Mouse (Mus musculus): Measurements from ENCODE around the gene Dpp7. TPM values are rescaled to one million over a fixed set of nuclear protein-coding genes. Genes with fewer than 3 reads are reported as not detected.

Gene Dpp7
- total RNA-seq, 2 experiments from 2014 or later: 32.2 to 33.9 TPM

- intact Hi-C loops (cut with DNase I): no loop called here
- H3K27ac ChIP-seq: peak within 1 kb of the TSS; percentile 72
- peak; percentile 5 for TF ChIP-seq CTCF (IDR thresholded peaks at IDR 0.05)
- H3K4me3 ChIP-seq: peak within 1 kb of the TSS; percentile 40
- no peak for DNase-seq (ENCODE audit: extremely low spot score in 1 of 2, low spot score in 2 of 2)
Observed at GRCm38 (mm10) chr2:25395721-25396596, 39.8 kb upstream of the Dpp7 start, which contains the start of gene Entpd2. Gene Entpd2 (plus strand): TSS chr2:25395874.

- no peak for DNase-seq (ENCODE audit: extremely low spot score in 1 of 2, low spot score in 2 of 2)
- TF ChIP-seq CTCF (IDR thresholded peaks at IDR 0.05): no peak
- Histone ChIP-seq H3K4me3 (no peak overlapping the region), H3K27ac (no peak overlapping the region; the same call in 1 of the 2 replicates)
- intact Hi-C loops (cut with DNase I): no loop called here
Observed at GRCm38 (mm10) chr2:25394281-25395221, 38.4 kb upstream of the Dpp7 start.

- H3K27ac ChIP-seq: no peak overlapping the region
Observed at GRCm38 (mm10) chr2:25391266-25391665, 35.1 kb upstream of the Dpp7 start.

GRCm38 (mm10) chr2:25384492-25384891 lies 28.3 kb upstream of the Dpp7 start:
- no peak overlapping the region for H3K4me3 ChIP-seq
- intact Hi-C loops (cut with DNase I): no loop called here
- no peak for TF ChIP-seq CTCF (IDR thresholded peaks at IDR 0.05)

More at GRCm38 (mm10) chr2:25391266-25391665, 35.1 kb upstream of the Dpp7 start:
- intact Hi-C loops (cut with DNase I): no loop called here
- DNase-seq (ENCODE audit: extremely low spot score in 1 of 2, low spot score in 2 of 2): no peak
- H3K4me3 ChIP-seq: no peak overlapping the region
- no peak for TF ChIP-seq CTCF (IDR thresholded peaks at IDR 0.05)

GRCm38 (mm10) chr2:25376589-25376988 lies 20.4 kb upstream of the Dpp7 start:
- Histone ChIP-seq H3K27ac (no peak overlapping the region), H3K4me3 (no peak overlapping the region)
- peak in 1 of 2 experiments; percentile 44 for DNase-seq (ENCODE audit: extremely low spot score in 1 of 2, low spot score in 2 of 2)
- intact Hi-C loops (cut with DNase I): loop anchor here (5.0 kb wide), 1 partner anchor 106 kb away; no protein-coding TSS in a partner anchor
- peak; percentile 82 for TF ChIP-seq CTCF (IDR thresholded peaks at IDR 0.05)

More at GRCm38 (mm10) chr2:25384492-25384891, 28.3 kb upstream of the Dpp7 start:
- no peak for DNase-seq (ENCODE audit: extremely low spot score in 1 of 2, low spot score in 2 of 2)
- no peak overlapping the region for H3K27ac ChIP-seq

- intact Hi-C loops (cut with DNase I): loop anchor here (2.0 kb wide), 1 partner anchor 29 kb away; no protein-coding TSS in a partner anchor
- DNase-seq (ENCODE audit: extremely low spot score in 1 of 2, low spot score in 2 of 2): no peak
- TF ChIP-seq CTCF (IDR thresholded peaks at IDR 0.05): no peak
- Histone ChIP-seq H3K27ac (no peak overlapping the region), H3K4me3 (no peak overlapping the region)
Observed at GRCm38 (mm10) chr2:25373431-25373830, 17.3 kb upstream of the Dpp7 start.

- DNase-seq (ENCODE audit: extremely low spot score in 1 of 2, low spot score in 2 of 2): no peak
- Histone ChIP-seq H3K4me3 (peak overlapping the region; percentile 52), H3K27ac (no peak overlapping the region)
- intact Hi-C loops (cut with DNase I): loop anchor here (2.0 kb wide), 1 partner anchor 30 kb away; no protein-coding TSS in a partner anchor
- no peak for TF ChIP-seq CTCF (IDR thresholded peaks at IDR 0.05)
Observed at GRCm38 (mm10) chr2:25372644-25373391, 16.7 kb upstream of the Dpp7 start.

GRCm38 (mm10) chr2:25371764-25372643 lies 15.8 kb upstream of the Dpp7 start, which contains the start of gene Sapcd2:
Gene Sapcd2 (plus strand): TSS chr2:25372321.
- TF ChIP-seq CTCF (IDR thresholded peaks at IDR 0.05): no peak; the same call in 1 of the 2 replicates
- intact Hi-C loops (cut with DNase I): loop anchor here (2.0 kb wide), 1 partner anchor 31 kb away; no protein-coding TSS in a partner anchor
- Histone ChIP-seq H3K4me3 (peak within 1 kb of the TSS; percentile 52), H3K27ac (peak within 1 kb of the TSS; percentile 32; the same call in 1 of the 2 replicates)
- DNase-seq (ENCODE audit: extremely low spot score in 1 of 2, low spot score in 2 of 2): peak; percentile 85 to 88

- no peak for TF ChIP-seq CTCF (IDR thresholded peaks at IDR 0.05)
- no peak overlapping the region for H3K27ac ChIP-seq
- H3K4me3 ChIP-seq: no peak overlapping the region
- DNase-seq (ENCODE audit: extremely low spot score in 1 of 2, low spot score in 2 of 2): no peak
- intact Hi-C loops (cut with DNase I): no loop called here
Observed at GRCm38 (mm10) chr2:25369996-25370395, 13.8 kb upstream of the Dpp7 start.

Measured in left cerebral cortex, adult 2 months (tissue).